Mouse (Mus musculus) frontal cortex, postnatal 10 days (tissue): ENCODE results near the gene Ivns1abp.
A peak's percentile ranks its signal among the peaks of the same experiment; 100 is the strongest.
"Not testable (repeated sequence)": the region's sequence is repeated elsewhere in the genome, so short reads cannot be mapped to it uniquely, and the experiment has no call there.

Experiments used
- DNase-seq, 2 experiments: peaks; one replicate each; pipeline ENCODE4 v3.0.0; 2022; ENCODE audit warnings: low spot score in 2 of 2, mixed read lengths in 1 of 2

Ivns1abp gene

DNA sequence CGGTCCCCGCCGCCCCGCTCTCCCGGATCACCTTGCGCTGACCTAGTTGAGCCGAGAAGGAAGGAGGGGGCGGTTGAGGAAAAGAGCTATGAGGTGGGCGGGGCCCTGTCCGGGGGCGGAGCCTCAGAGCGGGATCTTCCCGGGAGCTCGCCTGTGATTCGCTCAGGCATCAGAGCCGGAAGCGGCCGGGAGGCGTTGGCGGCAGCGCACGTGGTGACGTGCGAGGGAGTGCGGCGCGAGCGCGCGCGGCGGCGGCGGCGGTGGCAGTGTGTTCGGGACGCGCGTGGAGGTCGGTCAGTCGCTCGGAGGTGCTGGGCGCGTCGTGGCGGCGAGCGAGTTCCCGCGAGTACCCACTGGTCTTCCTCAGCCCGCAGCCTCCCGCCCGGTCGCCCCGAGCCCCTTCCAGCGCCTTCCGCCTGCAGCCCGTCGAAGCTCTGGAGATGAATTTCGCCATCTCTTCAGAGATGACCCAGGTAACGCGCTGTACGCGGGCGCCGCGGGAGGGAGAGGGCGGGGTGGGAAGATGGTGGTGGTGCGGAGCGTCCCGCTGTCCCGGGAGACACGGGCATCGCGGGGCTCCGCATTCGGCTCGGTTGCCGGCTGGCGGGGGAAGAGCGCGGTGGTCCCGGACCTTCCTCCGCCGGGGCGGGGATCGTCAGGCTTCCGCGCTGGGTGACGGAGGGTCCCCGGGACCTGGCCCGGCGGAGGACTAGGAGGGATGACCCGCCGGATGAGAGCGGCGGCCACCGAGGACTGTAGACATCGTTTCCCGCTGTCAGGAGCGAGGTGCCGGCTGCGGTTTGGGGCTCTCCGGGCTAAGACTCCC is at the start of gene Ivns1abp:
Gene Ivns1abp (plus strand): TSS at position 195 of the 826 bp plus-strand sequence.
- peak; percentile 97 for DNase-seq

DNA sequence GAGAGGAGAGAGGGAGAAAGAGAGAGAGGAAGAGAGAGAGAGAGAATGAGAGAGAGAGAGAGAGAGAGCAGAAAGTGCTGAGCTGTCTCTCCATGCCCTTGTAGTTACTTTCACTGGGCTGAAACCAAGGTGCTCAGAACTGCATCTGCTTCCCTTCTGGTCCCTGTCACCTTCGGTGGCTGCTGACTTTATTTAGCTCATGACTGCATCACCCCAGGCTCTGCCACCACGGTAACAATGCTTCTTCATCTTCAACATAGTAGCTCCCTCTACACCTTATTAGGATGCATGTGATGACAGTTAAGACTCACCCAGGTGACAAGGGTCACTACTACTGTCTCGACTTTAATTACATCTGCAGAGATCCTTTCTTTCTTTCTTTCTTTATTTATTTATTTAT is 48.8 kb upstream of the Ivns1abp start:
- DNase-seq: no peak

DNA sequence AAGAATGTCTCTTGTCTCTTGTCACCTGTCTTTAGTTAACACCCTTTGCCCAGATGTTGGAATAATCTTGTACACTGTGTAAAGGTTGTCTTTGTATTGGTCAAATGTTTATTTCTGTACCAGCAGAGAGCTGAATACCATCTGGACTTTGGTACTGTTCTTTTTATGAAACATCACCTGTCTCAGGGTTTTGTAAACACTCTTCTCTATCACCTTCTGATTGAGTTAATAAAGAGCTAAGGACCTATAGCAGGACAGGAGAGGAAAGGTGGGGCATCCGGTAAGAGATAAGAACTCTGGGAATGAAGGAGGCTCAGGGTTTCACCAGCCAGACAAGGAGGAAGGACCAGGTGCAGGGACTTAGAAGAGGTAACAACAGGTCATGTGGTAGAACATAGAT is 47.7 kb upstream of the Ivns1abp start:
- no peak for DNase-seq

DNA sequence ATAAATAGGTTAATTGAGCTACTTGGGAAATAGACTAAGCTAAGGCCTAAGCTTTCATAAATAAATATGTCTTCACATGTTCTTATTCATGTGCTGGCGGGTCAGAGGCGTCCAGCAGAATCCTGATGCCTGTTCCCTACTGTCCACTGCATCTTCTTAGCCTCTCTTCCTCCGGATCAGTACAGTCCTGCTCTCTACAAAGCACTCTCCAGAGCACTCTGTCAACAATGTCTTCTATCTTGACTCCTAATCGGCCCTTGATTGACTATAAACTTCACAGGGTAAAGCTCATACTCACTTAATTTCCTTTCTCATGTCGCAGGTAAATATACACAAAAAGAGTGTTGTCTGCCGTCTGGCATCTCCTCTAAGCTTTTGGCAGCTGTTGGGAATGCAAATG is 47.3 kb upstream of the Ivns1abp start:
- DNase-seq: no peak

DNA sequence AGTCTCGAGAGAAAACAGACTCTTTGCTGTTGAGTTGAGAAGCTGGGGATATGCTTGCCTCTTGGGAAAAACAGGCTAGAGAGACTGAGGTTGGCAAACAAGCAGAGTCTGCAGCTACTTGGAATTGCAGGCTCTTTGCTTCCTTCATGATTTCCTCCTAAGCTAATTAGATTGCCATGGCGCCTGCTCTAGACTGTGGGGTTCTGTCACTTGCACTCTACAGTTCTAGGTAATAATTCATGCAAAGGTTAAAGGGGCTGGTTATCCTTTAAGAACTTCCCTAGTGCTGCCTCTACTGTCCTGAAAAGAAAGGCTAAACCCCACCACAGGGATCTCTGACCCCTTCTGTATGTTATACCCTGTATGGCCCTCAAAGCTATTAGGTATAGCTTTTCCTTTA is 46.7 kb upstream of the Ivns1abp start:
- no peak for DNase-seq

DNA sequence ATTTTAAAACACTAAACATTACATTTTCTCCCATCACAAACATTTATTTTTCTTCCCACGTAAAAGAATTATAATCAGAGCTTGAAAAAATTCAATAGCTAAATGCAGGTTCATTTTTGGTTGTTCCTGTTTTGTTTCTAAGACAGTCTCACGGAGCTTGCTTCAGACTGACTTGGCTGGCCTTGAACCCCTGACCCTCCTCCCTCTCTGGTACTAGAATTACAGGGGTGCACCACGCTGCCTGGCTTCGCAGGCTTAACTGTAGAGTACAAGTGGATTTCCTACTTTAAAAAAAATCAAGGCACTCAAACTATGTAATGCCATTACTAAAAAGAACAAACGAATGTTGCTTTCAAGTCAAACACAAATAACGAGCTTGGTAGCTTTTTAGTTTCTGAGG is 42.8 kb upstream of the Ivns1abp start:
- no peak for DNase-seq

DNA sequence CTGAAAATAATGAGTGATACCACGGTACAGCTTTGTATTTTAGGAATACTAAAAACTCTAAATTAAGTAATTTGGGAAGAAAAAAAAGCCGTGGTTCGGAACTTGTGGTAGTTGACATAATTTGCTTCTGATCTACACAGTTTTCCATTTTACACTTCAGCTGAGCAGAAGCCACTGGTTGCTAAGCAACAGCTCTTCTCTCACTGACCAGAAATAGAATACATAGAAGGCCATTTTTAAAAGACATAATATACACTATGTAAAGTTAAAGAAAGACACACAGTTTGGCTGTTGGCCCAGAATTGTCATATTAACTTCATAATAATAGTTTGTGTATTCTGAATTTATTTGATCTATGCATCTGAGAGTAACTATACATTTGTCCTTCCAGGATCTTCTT is 42.4 kb upstream of the Ivns1abp start:
- DNase-seq: no peak

DNA sequence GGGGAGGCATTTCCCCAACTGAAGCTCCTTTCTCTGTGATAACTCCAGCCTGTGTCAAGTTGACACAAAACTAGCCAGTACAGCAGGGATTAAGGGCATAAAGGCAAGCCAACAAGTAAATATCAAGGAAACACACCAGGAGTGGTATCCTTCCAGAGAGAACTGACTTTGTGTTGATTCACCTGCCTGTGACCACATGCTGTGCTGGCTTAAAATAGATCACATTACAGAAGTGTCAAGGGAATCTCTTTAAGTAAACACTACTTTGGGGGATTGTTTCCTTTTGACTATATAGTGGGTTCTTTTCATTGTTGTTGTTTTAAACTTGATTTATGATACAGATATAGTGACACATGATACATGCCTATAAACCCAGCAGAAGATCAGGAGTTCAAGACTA is 41.0 kb upstream of the Ivns1abp start:
- no peak for DNase-seq

DNA sequence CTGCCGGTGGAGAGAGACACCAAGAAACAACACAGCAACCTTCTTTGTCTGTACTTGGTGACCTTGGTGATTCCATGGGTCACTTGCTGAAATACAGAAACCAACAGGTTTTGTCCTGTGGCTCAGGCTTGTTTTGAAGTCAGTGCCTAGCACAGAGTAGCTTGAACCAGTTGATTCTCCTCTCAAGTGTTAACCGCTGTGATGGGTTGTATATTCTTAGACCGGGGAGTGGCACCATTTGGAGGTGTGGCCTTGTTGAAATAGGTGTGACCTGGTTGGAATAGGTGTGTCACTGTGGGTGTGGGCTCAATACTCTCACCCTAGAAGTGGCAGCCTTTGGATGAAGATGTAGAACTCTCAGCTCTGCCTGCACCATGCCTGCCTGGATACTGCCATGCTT is 39.3 kb upstream of the Ivns1abp start:
- DNase-seq: not testable (repeated sequence)

DNA sequence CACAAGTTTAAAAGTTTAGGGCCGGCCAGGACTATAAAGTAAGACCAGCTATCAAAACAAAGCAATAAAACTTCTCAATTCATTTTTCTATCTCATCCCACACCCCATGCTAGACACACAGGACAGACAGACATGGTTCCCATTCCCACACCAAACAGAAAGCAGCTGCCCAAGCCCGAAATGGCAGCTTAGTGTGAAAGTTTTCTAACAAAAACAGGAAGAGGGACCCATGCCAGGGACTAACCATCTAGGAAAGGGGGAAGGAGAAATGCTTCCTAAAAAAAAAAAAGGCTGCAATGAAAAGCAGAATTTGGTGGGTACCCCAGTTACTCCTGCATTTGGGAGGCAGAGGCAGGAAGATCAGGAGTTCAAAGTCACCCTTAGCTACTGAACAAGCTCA is 37.2 kb upstream of the Ivns1abp start:
- no peak for DNase-seq

DNA sequence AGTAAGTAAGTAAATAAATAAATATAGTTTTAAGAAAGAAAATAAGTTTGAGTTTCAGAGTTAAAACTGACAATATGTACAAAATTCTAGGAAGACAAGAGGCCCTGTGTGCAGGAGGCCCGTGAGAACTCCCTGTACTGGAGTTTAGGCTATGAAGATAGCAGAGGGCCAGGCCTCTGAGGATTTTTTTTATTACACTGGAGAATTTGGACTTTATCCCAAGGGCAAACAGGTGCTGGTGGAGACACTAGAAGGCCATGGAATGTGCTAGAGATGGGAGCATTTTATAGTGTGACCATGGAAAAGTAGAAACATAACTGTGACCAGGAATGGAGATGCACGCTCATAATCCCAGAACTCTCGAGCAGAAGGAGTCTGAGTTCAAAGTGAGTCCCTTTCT is 36.5 kb upstream of the Ivns1abp start:
- no peak for DNase-seq

DNA sequence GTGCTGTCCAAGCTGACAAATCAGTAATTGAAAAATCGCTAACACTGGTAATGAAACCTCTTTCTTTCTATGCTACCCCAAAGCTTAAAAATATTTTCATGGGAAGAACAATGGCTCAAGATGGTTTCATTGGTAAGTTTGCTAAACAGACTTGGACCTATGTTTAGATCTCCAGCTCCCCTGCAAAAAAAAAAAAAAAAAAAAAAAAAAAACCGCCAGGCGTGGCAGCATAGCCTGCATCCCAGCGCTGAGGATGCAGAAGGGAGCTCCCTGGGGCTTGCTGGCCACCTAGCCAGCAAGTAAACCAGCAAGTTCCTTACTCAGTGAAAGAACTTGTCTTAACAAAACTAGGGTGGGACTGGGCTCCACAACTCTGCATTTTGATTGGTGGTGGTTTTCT is 35.8 kb upstream of the Ivns1abp start:
- DNase-seq: no peak

DNA sequence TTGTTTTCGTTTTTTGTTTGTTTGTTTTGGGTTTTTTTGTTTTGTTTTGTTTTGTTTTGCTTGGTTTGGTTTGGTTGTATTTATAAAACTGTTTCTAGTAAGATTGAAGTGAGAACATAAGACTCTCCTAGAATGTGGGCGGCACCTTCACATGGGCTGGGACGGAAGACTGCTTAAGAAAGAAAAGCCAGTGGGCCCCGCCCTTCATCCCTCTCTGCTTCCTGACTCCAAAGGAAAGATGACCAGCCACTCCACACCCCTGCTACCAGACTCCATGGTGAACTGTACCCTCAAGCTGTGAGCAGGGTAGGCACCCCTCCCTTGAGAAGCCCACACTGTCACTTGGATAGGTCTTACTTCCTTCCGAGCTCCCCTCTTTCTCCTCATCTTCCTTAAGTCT is 33.8 kb upstream of the Ivns1abp start:
- DNase-seq: no peak

DNA sequence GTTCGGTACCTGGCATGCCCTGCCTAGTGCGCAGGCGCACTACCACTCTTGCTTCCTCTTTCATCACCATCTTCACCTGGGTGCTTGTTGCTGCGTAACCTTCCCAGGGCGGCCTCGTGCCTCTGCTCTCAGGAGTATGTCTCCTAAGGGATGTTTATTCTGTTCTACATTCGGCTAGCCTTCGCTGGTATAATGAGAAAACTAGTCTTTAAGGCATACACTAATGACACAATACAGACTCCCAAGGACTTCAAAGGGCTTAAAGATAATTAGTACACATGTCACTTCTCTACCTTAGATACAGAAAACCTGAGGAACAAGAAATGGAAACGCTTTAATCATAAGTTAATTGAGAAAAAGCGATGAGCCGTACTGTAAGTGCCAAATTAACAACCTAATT is 32.9 kb upstream of the Ivns1abp start:
- DNase-seq: no peak

DNA sequence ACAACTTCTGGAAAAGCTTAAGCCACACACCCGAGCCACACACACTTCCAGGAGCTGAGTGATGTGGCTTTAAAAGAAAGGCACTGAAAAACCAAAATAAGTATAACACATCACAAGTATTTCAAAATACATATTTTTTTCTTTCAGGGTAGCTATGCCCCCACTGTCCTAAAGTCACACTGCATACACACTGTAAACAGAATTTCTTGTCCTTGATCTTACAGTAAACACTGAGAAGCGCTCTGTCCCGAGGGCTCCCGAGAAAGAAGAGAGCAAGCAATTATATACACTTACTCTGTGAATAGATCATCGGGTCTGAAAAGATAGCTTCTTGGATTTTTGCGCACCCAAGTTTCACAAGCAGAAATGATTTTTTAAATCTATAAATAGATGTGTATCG is 25.0 kb upstream of the Ivns1abp start:
- no peak for DNase-seq

DNA sequence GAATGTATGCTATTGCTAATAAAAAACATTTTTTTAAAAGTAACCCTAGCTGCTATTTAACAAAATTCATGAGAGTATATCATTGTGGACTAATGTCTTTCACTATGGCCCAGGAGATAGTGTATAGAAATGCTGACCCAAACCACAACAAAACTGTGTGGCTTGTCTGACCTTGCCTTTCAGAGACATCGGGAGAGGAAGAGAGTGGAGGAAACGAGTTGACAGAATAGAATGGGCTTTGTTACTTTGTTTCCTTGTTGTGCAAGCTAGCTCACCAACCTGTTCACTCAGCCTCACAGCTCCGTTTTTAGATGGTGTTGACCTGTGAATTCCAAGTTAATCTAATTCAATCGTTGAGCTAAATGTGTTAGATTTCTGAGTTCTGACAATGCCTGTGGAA is 23.9 kb upstream of the Ivns1abp start:
- no peak for DNase-seq

DNA sequence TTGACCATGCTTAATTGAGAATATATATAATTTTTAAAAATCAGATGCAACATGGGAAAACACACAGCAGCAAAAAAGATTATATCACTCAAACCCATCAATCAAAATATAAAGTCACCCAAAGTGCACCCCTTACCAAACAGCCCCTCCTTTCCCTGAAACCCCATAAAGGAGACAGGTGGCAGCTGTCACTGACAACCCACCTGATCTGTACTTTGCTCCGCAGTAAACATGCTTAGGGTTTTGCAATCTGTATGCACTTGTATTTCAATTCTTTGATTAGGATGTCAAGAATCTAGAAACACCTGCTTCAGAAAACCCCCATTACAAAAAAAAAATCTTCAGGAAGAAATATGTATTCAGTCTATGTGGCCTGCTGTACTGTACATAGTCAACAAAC is 18.9 kb upstream of the Ivns1abp start:
- DNase-seq: no peak

DNA sequence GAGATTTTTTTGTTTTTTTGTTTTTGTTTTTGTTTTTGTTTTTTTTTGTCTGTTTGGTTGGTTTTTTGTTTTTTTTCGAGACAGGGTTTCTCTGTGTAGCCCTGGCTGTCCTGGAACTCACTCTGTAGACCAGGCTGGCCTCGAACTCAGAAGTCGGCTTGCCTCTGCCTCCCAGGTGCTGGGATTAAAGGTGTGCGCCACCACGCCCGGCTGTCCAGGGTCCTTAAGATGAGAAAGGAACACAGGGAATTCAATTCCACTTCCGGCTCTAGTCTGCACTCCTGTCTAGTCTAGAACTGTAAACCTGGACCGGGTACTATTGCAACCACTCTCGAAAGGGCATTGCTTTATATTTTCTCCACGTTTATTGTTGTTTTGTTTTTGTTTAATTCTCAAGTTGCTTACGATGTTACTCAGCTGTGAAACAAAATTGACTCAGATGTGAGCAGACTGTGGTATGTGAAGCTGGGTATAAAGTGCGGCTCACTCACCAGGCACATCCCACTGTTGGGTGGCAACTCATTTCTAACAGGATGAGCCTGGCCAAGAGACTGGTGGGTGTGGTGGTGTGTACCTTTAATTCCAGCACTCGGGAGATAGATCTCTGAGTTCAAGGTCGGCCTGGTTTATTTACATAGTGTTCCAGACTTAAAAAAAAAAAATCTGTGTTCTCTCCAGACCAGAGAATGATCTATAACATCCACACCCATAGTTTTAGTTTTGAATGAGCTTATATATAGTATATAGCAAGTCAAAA is 15.8 kb upstream of the Ivns1abp start:
- no peak for DNase-seq

DNA sequence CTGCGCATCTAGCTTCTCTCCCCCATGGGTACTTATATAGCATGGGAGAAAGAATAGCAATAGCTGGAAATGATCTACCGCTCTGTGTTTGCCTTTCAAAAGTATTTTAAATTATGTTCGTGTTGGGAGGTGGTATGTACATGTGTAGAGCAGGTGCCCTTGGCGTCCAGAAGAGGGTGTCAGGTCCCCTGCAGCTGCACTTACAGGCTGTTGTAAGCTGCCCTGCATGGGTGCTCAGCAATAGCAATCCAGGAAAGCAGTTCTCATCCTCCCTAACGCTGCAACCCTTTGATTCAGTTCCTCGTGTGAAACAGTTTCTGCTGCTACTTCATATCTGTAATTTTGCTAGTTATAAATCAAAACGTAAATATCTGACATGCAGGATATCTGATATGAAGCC is 14.7 kb upstream of the Ivns1abp start:
- DNase-seq: no peak

DNA sequence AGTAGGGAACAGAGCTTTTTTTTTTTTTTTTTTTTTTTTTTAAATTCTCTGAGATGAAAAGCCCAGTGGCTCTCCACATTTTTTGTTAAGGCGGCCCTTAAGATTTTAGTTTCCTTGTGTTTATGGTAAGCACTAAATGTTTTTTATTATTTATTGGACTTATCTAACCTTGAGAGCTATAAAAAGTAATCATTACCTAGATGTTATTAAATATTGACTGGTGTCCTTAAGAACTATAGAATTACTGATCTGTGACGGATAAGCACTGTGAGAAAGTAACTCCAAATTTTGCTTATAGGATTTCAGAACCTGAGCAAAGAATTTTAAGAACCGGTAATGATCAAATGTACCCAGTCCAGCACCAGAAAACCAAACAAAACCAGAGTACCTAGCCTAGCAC is 11.5 kb upstream of the Ivns1abp start:
- no peak for DNase-seq

DNA sequence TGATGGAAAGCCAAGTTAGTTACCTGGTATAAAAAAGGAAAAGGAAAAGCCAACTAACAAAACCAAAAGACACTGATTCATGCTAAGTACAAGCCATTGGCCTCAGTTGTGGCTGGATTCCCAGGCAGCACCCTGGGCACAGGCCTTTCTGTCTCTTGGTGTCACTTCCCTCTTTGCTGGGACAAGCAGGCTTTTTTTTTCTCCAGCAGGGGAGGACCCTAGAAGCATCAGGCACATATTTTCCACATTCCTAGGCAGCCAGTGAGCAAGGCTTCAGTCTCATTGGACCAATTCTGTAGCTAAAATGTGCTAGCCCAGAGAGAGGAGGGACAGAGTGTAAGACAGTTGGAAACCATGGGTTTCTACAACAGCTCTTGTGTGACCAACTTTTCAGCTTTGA is 6.0 kb upstream of the Ivns1abp start:
- no peak for DNase-seq

DNA sequence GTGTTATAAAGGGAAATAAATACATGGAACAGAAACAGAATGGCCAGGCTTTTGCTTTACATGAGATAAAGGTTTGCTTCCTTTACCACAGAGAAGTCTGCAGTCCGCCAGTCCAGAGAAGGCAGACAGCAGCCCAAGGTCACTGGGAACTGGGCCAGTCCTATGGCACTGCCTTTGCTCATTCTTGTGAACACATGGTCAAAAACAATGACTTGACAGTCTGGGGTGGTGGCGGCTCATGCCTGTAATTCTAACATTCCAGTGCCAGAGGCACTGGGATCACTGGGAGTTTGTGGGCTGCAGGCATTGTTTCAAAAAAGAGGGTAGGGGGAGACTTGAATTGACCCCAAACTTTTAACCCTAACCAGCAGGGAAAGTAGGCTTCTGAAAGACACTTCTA is 5.3 kb upstream of the Ivns1abp start:
- DNase-seq: no peak

DNA sequence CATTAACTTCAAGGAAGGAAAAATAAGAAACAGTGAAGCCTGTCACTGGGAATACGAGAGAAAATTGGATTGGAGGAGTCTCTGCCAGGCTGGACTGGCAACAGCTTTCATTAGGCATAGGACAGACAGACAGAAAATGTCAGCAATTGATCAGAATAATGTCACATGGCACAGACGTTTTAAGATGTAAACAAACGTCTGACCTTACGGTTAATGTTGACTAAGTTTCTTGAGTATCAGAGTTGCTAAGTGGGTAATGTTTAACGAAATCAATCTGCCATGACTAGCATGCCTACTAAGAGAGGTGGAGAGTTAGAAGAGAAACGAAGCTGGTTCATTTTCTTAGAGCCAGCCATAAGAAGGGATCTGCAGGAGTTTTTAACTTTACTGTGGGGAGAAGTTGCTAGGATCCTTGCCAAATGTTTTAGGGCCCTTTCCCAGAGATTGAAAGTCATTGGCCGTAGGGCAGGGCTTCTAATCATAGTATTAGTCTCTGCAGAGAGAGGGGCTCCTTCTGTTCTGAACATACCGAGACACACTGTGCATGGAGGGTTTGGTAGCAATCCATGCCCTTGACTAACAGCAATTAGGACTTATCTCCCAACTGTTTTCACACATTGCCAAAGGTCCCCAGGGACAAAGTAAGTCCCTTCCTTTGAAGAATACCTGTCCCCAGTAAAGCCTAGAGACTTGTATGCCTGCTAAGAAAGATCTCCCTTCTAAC is 2.8 kb upstream of the Ivns1abp start:
- no peak for DNase-seq
